Mouse (Mus musculus) heart, adult 11 months (tissue): Measurements from ENCODE around the gene Rps29.

Experiments
- DNase-seq: peaks from one replicate; pipeline ENCODE4 v3.0.0; 2022

Gene Rps29

GRCm38 (mm10) chr12:69158765-69159577 is at the start of gene Rps29:
Gene Rps29 (minus strand): TSS chr12:69159186.
- peak; percentile 100 for DNase-seq

GRCm38 (mm10) chr12:69208520-69208919 is 49.5 kb upstream of the Rps29 start:
- DNase-seq = no peak

GRCm38 (mm10) chr12:69207926-69208325 is 48.9 kb upstream of the Rps29 start:
- peak; percentile 60 for DNase-seq

- DNase-seq = peak; percentile 77
Measured at GRCm38 (mm10) chr12:69207396-69207795, 48.4 kb upstream of the Rps29 start.

- DNase-seq = peak; percentile 72
Measured at GRCm38 (mm10) chr12:69204052-69204833, 45.3 kb upstream of the Rps29 start, which contains the start of gene Gm49384. Gene Gm49384 (minus strand): TSS chr12:69204267.

GRCm38 (mm10) chr12:69198985-69199384 is 40.0 kb upstream of the Rps29 start:
- DNase-seq = peak; percentile 51

- DNase-seq = peak; percentile 96
Measured at GRCm38 (mm10) chr12:69198164-69198535, 39.2 kb upstream of the Rps29 start, which contains the start of gene Dnaaf2. Gene Dnaaf2 (minus strand): TSS chr12:69198429.

GRCm38 (mm10) chr12:69197378-69198163 is 38.6 kb upstream of the Rps29 start:
- DNase-seq = peak; percentile 93

GRCm38 (mm10) chr12:69196444-69197377 is 37.7 kb upstream of the Rps29 start, which contains the start of gene Gm49383:
Gene Gm49383 (minus strand): TSS chr12:69197104.
- peak; percentile 97 for DNase-seq

- DNase-seq = peak; percentile 52
Measured at GRCm38 (mm10) chr12:69192637-69193036, 33.7 kb upstream of the Rps29 start.

- DNase-seq = peak; percentile 73
Measured at GRCm38 (mm10) chr12:69191396-69191795, 32.4 kb upstream of the Rps29 start.

- DNase-seq = peak; percentile 52
Measured at GRCm38 (mm10) chr12:69190522-69190921, 31.5 kb upstream of the Rps29 start.

- peak; percentile 78 for DNase-seq
Measured at GRCm38 (mm10) chr12:69190074-69190473, 31.1 kb upstream of the Rps29 start.

GRCm38 (mm10) chr12:69186811-69187471 is 28.0 kb upstream of the Rps29 start:
- DNase-seq = no peak

- DNase-seq = peak; percentile 88
Measured at GRCm38 (mm10) chr12:69185371-69185770, 26.4 kb upstream of the Rps29 start.

GRCm38 (mm10) chr12:69184342-69185295 is 25.6 kb upstream of the Rps29 start:
- DNase-seq = peak; percentile 97

- peak; percentile 100 for DNase-seq
Measured at GRCm38 (mm10) chr12:69183583-69184308, 24.8 kb upstream of the Rps29 start, which contains the start of the genes Rpl36al and Mgat2. Gene Rpl36al (minus strand): TSS chr12:69184083. Gene Mgat2 (plus strand): TSS chr12:69184157.

- DNase-seq = peak; percentile 82
Measured at GRCm38 (mm10) chr12:69181800-69182199, 22.8 kb upstream of the Rps29 start.

GRCm38 (mm10) chr12:69179371-69179770 is 20.4 kb upstream of the Rps29 start:
- DNase-seq = no peak
